Mouse (Mus musculus) retina, adult 2 months (tissue): ENCODE data around the gene Sdr16c6.

Experiments
- DNase-seq: peaks from one replicate; pipeline ENCODE4 v3.0.0-alpha.2; 2012; ENCODE audit warnings: low read depth, low spot score

Gene Sdr16c6

GRCm38 (mm10) chr4:4077372-4077771, at the start of gene Sdr16c6:
Sdr16c6 (minus strand) TSS chr4:4077522.
- no peak for DNase-seq

GRCm38 (mm10) chr4:4080180-4080579, 2.9 kb upstream of the Sdr16c6 start:
- DNase-seq: no peak

GRCm38 (mm10) chr4:4079132-4079531, 1.8 kb upstream of the Sdr16c6 start:
- no peak for DNase-seq

GRCm38 (mm10) chr4:4076001-4076400, 1.3 kb downstream of the Sdr16c6 start:
- no peak for DNase-seq
